Mouse (Mus musculus) layer of hippocampus, postnatal 14 days (tissue): ENCODE data around the gene Olfr195. TPM values are rescaled to one million over a fixed set of nuclear protein-coding genes. Genes with fewer than 3 reads are reported as not detected.
"Not testable (repeated sequence)": the region's sequence is repeated elsewhere in the genome, so short reads cannot be mapped to it uniquely, and the experiment has no call there.

Experiments
- DNase-seq, 2 experiments: peaks; one replicate each; pipeline ENCODE4 v3.0.0; 2021 to 2022; ENCODE audit warnings: low spot score in 2 of 2, mixed read lengths in 1 of 2
- long read RNA-seq, 2 experiments: library from polyadenylated mRNA; stranded (forward); transcript quantifications; one replicate each; pipeline ENCODE4 v2.0.0; 2021
- total RNA-seq, 2 experiments: library from RNA; stranded (reverse); gene quantifications; 2 replicates each; pipeline ENCODE4 v1.2.3; 2021

Olfr195 gene
- total RNA-seq = not detected
- long read RNA-seq, experiment 1 = 0 reads
- long read RNA-seq, experiment 2 = 0 reads

GRCm38 (mm10) chr16:59146746-59147145 is at the start of gene Olfr195:
TSS of gene Olfr195 (plus strand) at chr16:59147046.
- no peak for DNase-seq

GRCm38 (mm10) chr16:59105312-59105711 is 41.5 kb upstream of the Olfr195 start:
- DNase-seq = no peak

- not testable (repeated sequence) for DNase-seq
These were observed 38.3 kb upstream of the Olfr195 start for GRCm38 (mm10) chr16:59108522-59108921.

GRCm38 (mm10) chr16:59111781-59112180 is 35.1 kb upstream of the Olfr195 start, which contains the start of gene Olfr193:
TSS of gene Olfr193 (minus strand) at chr16:59111881.
- DNase-seq = no peak

- DNase-seq = no peak
These were observed 25.9 kb upstream of the Olfr195 start, which contains the start of gene Olfr194 for GRCm38 (mm10) chr16:59120969-59121368. TSS of gene Olfr194 (minus strand) at chr16:59121069.

GRCm38 (mm10) chr16:59130740-59131139 is 16.1 kb upstream of the Olfr195 start:
- no peak for DNase-seq

- DNase-seq = no peak
These were observed 5.7 kb upstream of the Olfr195 start for GRCm38 (mm10) chr16:59141105-59141504.

GRCm38 (mm10) chr16:59151996-59152395 is 5.2 kb downstream of the Olfr195 start:
- no peak for DNase-seq

GRCm38 (mm10) chr16:59170354-59170753 is 23.5 kb downstream of the Olfr195 start, which contains the start of gene Olfr196:
TSS of gene Olfr196 (minus strand) at chr16:59170454.
- DNase-seq = no peak

Other genes with a start within 250 kb of the Olfr195 start
- gene Olfr181, start 218.3 kb upstream of the Olfr195 start, total RNA-seq = not detected
- gene Olfr180, start 217.7 kb upstream of the Olfr195 start, total RNA-seq = not detected
- gene Olfr183, start 151.7 kb upstream of the Olfr195 start, total RNA-seq = not detected
- gene Olfr186, start 116.8 kb upstream of the Olfr195 start, total RNA-seq = not detected
- gene Olfr187, start 107.3 kb upstream of the Olfr195 start, total RNA-seq = not detected
- gene Olfr190, start 69.0 kb upstream of the Olfr195 start, total RNA-seq = not detected
- gene Olfr191, start 57.2 kb upstream of the Olfr195 start, total RNA-seq = not detected
- not detected for gene Olfr193, start 35.2 kb upstream of the Olfr195 start, total RNA-seq
- gene Olfr194, start 26.0 kb upstream of the Olfr195 start, total RNA-seq = not detected
- not detected for gene Olfr196, start 23.4 kb downstream of the Olfr195 start, total RNA-seq
- gene Olfr198, start 56.5 kb downstream of the Olfr195 start, total RNA-seq = not detected
- not detected for gene Olfr199, start 72.7 kb downstream of the Olfr195 start, total RNA-seq
- not detected for gene Olfr201, start 125.6 kb downstream of the Olfr195 start, total RNA-seq
- not detected for gene Olfr202, start 139.7 kb downstream of the Olfr195 start, total RNA-seq
- gene Olfr203, start 151.8 kb downstream of the Olfr195 start, total RNA-seq = not detected
- under 1 TPM in 1 of 2 experiments, not detected in 1; 0.07 TPM for gene Olfr204, start 171.2 kb downstream of the Olfr195 start, total RNA-seq
- gene Olfr205, start 184.1 kb downstream of the Olfr195 start, total RNA-seq = not detected
- gene Olfr206, start 202.2 kb downstream of the Olfr195 start, total RNA-seq = not detected
- gene Olfr209, start 216.9 kb downstream of the Olfr195 start, total RNA-seq = not detected